Mouse (Mus musculus) myocyte (in vitro differentiated cells): ENCODE results near the gene Gm49450.

Experiments
- CEBPB ChIP-seq: IDR thresholded peaks from 2 replicates; pipeline ENCODE4 v1.6.1; 2011; ENCODE audit warnings: mild to moderate bottlenecking, moderate library complexity; ENCODE audit not compliant: poor library complexity, insufficient read depth, severe bottlenecking
- E2F4 ChIP-seq: IDR thresholded peaks from one replicate; pipeline ENCODE4 v1.6.1; 2011; ENCODE audit warnings: mild to moderate bottlenecking, control low read depth, moderate library complexity; ENCODE audit not compliant: insufficient read depth
- MAX ChIP-seq: IDR thresholded peaks from one replicate; pipeline ENCODE4 v1.6.1; 2011; ENCODE audit warnings: low read depth, mild to moderate bottlenecking, control low read depth
- MYOD1 ChIP-seq, 3 experiments: IDR thresholded peaks; one replicate each; pipeline ENCODE4 v1.6.1; 2011; ENCODE audit warnings: control low read depth in 2 of 3, low read depth in 2 of 3, mild to moderate bottlenecking in 2 of 3, moderate library complexity in 1 of 3; ENCODE audit not compliant: insufficient read length in 2 of 3, control insufficient read depth in 1 of 3
- MYOG ChIP-seq, 3 experiments: IDR thresholded peaks; one replicate each; pipeline ENCODE4 v1.6.1; 2011; ENCODE audit warnings: control low read depth in 2 of 3, low read depth in 2 of 3, mild to moderate bottlenecking in 2 of 3; ENCODE audit not compliant: insufficient read length in 2 of 3, control insufficient read depth in 1 of 3, insufficient read depth in 1 of 3
- POLR2A ChIP-seq: IDR thresholded peaks from one replicate; pipeline ENCODE4 v1.6.1; 2011; ENCODE audit warnings: low read depth, mild to moderate bottlenecking, control low read depth, moderate library complexity; ENCODE audit not compliant: insufficient read length
- POLR2AphosphoS2 ChIP-seq: IDR thresholded peaks from one replicate; pipeline ENCODE4 v1.6.1; 2011; ENCODE audit warnings: low read depth, control low read depth; ENCODE audit not compliant: insufficient read length
- REST ChIP-seq: IDR thresholded peaks from one replicate; pipeline ENCODE4 v1.6.1; 2011; ENCODE audit warnings: mild to moderate bottlenecking, control low read depth, moderate library complexity; ENCODE audit not compliant: insufficient read depth, insufficient read length
- SRF ChIP-seq: IDR thresholded peaks from one replicate; pipeline ENCODE4 v1.6.1; 2011; ENCODE audit warnings: low read depth; ENCODE audit not compliant: control insufficient read depth, insufficient read length
- TCF12 ChIP-seq: IDR thresholded peaks from one replicate; pipeline ENCODE4 v1.6.1; 2011; ENCODE audit warnings: mild to moderate bottlenecking, control low read depth; ENCODE audit not compliant: poor library complexity, insufficient read depth, severe bottlenecking
- TCF3 ChIP-seq: IDR thresholded peaks from one replicate; pipeline ENCODE4 v1.6.1; 2011; ENCODE audit warnings: low read depth, control low read depth; ENCODE audit not compliant: insufficient read length
- USF1 ChIP-seq: IDR thresholded peaks from one replicate; pipeline ENCODE4 v1.6.1; 2011; ENCODE audit warnings: low read depth, mild to moderate bottlenecking, control low read depth, moderate library complexity

DNA sequence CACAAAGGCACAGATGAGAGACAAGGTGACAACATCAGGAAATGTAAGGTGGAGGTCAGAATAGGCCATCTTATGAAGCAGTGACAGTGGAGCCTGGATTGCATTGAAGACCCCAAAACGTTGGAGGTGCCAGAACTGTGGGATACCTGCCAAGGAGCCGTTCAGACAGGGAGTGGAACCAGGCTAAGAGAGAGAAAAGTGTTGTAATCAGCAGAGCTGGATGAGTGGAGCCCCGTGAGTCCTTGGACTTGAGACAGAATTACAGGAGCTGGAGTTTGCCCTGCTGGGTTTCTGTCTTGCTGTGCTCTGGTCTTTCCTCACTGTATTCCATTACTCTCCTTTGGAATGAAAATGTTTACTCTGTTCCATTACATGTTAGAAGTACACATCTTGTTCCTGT is 30.8 kb downstream of the Gm49450 start:
- no peak for TF ChIP-seq MYOD1 (IDR thresholded peaks at IDR 0.05; ENCODE audit: control insufficient read depth in 1 of 3, insufficient read length in 2 of 3, low read depth in 2 of 3)
- no peak for TF ChIP-seq MAX
- no peak for TF ChIP-seq POLR2A
- no peak for TF ChIP-seq SRF
- no peak for TF ChIP-seq USF1
- TF ChIP-seq TCF3, result no peak
- TF ChIP-seq E2F4, result no peak
- no peak for TF ChIP-seq CEBPB
- no peak for TF ChIP-seq TCF12
- TF ChIP-seq REST, result no peak
- no peak for TF ChIP-seq POLR2AphosphoS2
- TF ChIP-seq MYOG (IDR thresholded peaks at IDR 0.05; ENCODE audit: control insufficient read depth in 1 of 3, insufficient read depth in 1 of 3, insufficient read length in 2 of 3, low read depth in 2 of 3), result no peak
